Mouse (Mus musculus): ENCODE measurements around the gene Nelfe. TPM values are rescaled to one million over a fixed set of nuclear protein-coding genes. Genes with fewer than 3 reads are reported as not detected.
"Not testable (repeated sequence)": the region's sequence is repeated elsewhere in the genome, so short reads cannot be mapped to it uniquely, and the experiment has no call there.

The Nelfe gene
- total RNA-seq (2014; fragmentation: Nextera tagmentation) (66.0 and 86.9 TPM in 2 replicates), total RNA-seq (2017) (36.9 and 40.4 TPM in 2 replicates), polyA plus RNA-seq (2012) (278 and 284 TPM in 2 replicates)

- Histone ChIP-seq H3K4me3 (ENCODE audit: low read depth, low read length) (peak within 1 kb of the TSS; percentile 82), H3K36me3 (replicated peaks) (peaks cover 80% of the 10 kb centered on the region), H3K4me1 (ENCODE audit: insufficient read depth, low read depth, low read length) (peaks cover 53% of the 10 kb centered on the region), H3K9me3 (replicated peaks) (no peaks in the 10 kb centered on the region), H3K27me3 (ENCODE audit: insufficient read depth, low read length) (no peaks in the 10 kb centered on the region)
- TF ChIP-seq CTCF (IDR thresholded peaks at IDR 0.05; ENCODE audit: low read depth, low read length) (no peak), TAL1 (conservative IDR thresholded peaks at IDR 0.05; ENCODE audit: low read depth, low read length) (no peak), POLR2AphosphoS5 (IDR thresholded peaks at IDR 0.05; ENCODE audit: insufficient replicate concordance, low read depth, low read length) (no peak), GATA2 (IDR thresholded peaks at IDR 0.05; ENCODE audit: borderline replicate concordance, low read depth, low read length) (no peak), GATA1 (IDR thresholded peaks at IDR 0.05; ENCODE audit: borderline replicate concordance, low read length) (no peak)
- peak; percentile 90 for ATAC-seq (ENCODE audit: extremely low read depth, insufficient number of reproducible peaks, low FRiP score, poor library complexity, severe bottlenecking)
- DNase-seq (ENCODE audit: low spot score), result peak; percentile 92
Measured at GRCm38 (mm10) chr17:34849722-34850516, at the start of gene Nelfe, which contains the start of gene Skiv2l. Nelfe (plus strand) TSS chr17:34850391. Skiv2l (minus strand) TSS chr17:34850210.

- H3K9me3 ChIP-seq (replicated peaks); DNase-seq (ENCODE audit: low spot score); H3K4me1 ChIP-seq (ENCODE audit: insufficient read depth, low read depth, low read length); H3K4me3 ChIP-seq (ENCODE audit: low read depth, low read length); ATAC-seq (ENCODE audit: extremely low read depth, insufficient number of reproducible peaks, low FRiP score, poor library complexity, severe bottlenecking); H3K36me3 ChIP-seq (replicated peaks); H3K27me3 ChIP-seq (ENCODE audit: insufficient read depth, low read length): not testable (repeated sequence)
Measured at GRCm38 (mm10) chr17:34800781-34801305, 49.3 kb upstream of the Nelfe start.

GRCm38 (mm10) chr17:34802756-34803155, 47.4 kb upstream of the Nelfe start:
- not testable (repeated sequence) for H3K9me3 ChIP-seq (replicated peaks); H3K4me1 ChIP-seq (ENCODE audit: insufficient read depth, low read depth, low read length); DNase-seq (ENCODE audit: low spot score); ATAC-seq (ENCODE audit: extremely low read depth, insufficient number of reproducible peaks, low FRiP score, poor library complexity, severe bottlenecking); H3K4me3 ChIP-seq (ENCODE audit: low read depth, low read length); H3K27me3 ChIP-seq (ENCODE audit: insufficient read depth, low read length); H3K36me3 ChIP-seq (replicated peaks)

GRCm38 (mm10) chr17:34803367-34803766, 46.8 kb upstream of the Nelfe start:
- H3K27me3 ChIP-seq (ENCODE audit: insufficient read depth, low read length); DNase-seq (ENCODE audit: low spot score); H3K4me3 ChIP-seq (ENCODE audit: low read depth, low read length); ATAC-seq (ENCODE audit: extremely low read depth, insufficient number of reproducible peaks, low FRiP score, poor library complexity, severe bottlenecking); H3K4me1 ChIP-seq (ENCODE audit: insufficient read depth, low read depth, low read length); H3K9me3 ChIP-seq (replicated peaks); H3K36me3 ChIP-seq (replicated peaks): not testable (repeated sequence)

GRCm38 (mm10) chr17:34804301-34804700, 45.9 kb upstream of the Nelfe start, which contains the start of gene Cyp21a1:
Cyp21a1 (minus strand) TSS chr17:34804561.
- H3K9me3 ChIP-seq (replicated peaks); H3K27me3 ChIP-seq (ENCODE audit: insufficient read depth, low read length): not testable (repeated sequence)

GRCm38 (mm10) chr17:34804871-34805562, 45.2 kb upstream of the Nelfe start:
- DNase-seq (ENCODE audit: low spot score), result no peak
- ATAC-seq (ENCODE audit: extremely low read depth, insufficient number of reproducible peaks, low FRiP score, poor library complexity, severe bottlenecking), result no peak
- Histone ChIP-seq H3K9me3 (replicated peaks) (peaks cover 6% of the 10 kb centered on the region), H3K4me1 (ENCODE audit: insufficient read depth, low read depth, low read length) (no peaks in the 10 kb centered on the region), H3K4me3 (ENCODE audit: low read depth, low read length) (no peak overlapping the region), H3K27me3 (ENCODE audit: insufficient read depth, low read length) (peaks cover 5% of the 10 kb centered on the region; the same call in 1 of the 2 replicates), H3K36me3 (replicated peaks) (no peaks in the 10 kb centered on the region)
- TF ChIP-seq TAL1 (conservative IDR thresholded peaks at IDR 0.05; ENCODE audit: low read depth, low read length) (no peak), GATA1 (IDR thresholded peaks at IDR 0.05; ENCODE audit: borderline replicate concordance, low read length) (no peak), GATA2 (IDR thresholded peaks at IDR 0.05; ENCODE audit: borderline replicate concordance, low read depth, low read length) (no peak), POLR2AphosphoS5 (IDR thresholded peaks at IDR 0.05; ENCODE audit: insufficient replicate concordance, low read depth, low read length) (no peak), CTCF (IDR thresholded peaks at IDR 0.05; ENCODE audit: low read depth, low read length) (no peak; the same call in 1 of the 2 replicates)

More at GRCm38 (mm10) chr17:34804301-34804700, 45.9 kb upstream of the Nelfe start, which contains the start of gene Cyp21a1:
- not testable (repeated sequence) for DNase-seq (ENCODE audit: low spot score); H3K4me3 ChIP-seq (ENCODE audit: low read depth, low read length); H3K36me3 ChIP-seq (replicated peaks); ATAC-seq (ENCODE audit: extremely low read depth, insufficient number of reproducible peaks, low FRiP score, poor library complexity, severe bottlenecking); H3K4me1 ChIP-seq (ENCODE audit: insufficient read depth, low read depth, low read length)

- DNase-seq (ENCODE audit: low spot score), result no peak
- ATAC-seq (ENCODE audit: extremely low read depth, insufficient number of reproducible peaks, low FRiP score, poor library complexity, severe bottlenecking), result no peak
- peaks cover 6% of the 10 kb centered on the region for H3K9me3 ChIP-seq (replicated peaks)
- H3K4me1 ChIP-seq (ENCODE audit: insufficient read depth, low read depth, low read length), result no peaks in the 10 kb centered on the region
- TF ChIP-seq POLR2AphosphoS5 (IDR thresholded peaks at IDR 0.05; ENCODE audit: insufficient replicate concordance, low read depth, low read length), result no peak
- TF ChIP-seq CTCF (IDR thresholded peaks at IDR 0.05; ENCODE audit: low read depth, low read length), result no peak
- no peak for TF ChIP-seq GATA2 (IDR thresholded peaks at IDR 0.05; ENCODE audit: borderline replicate concordance, low read depth, low read length)
- TF ChIP-seq TAL1 (conservative IDR thresholded peaks at IDR 0.05; ENCODE audit: low read depth, low read length), result no peak
- no peak for TF ChIP-seq GATA1 (IDR thresholded peaks at IDR 0.05; ENCODE audit: borderline replicate concordance, low read length)
- no peak overlapping the region for H3K4me3 ChIP-seq (ENCODE audit: low read depth, low read length)
- H3K27me3 ChIP-seq (ENCODE audit: insufficient read depth, low read length), result peaks cover 9% of the 10 kb centered on the region; the same call in 1 of the 2 replicates
- no peaks in the 10 kb centered on the region for H3K36me3 ChIP-seq (replicated peaks)
Measured at GRCm38 (mm10) chr17:34807176-34807575, 43.0 kb upstream of the Nelfe start.
